Mouse (Mus musculus): ENCODE measurements around the gene Spsb1.

- TF ChIP-seq POLR2A (IDR thresholded peaks at IDR 0.05; ENCODE audit: low read depth, low read length) (no peak), CTCF (conservative IDR thresholded peaks at IDR 0.05 in 1 of 2, IDR thresholded peaks at IDR 0.05 in 1 of 2; ENCODE audit: low read depth in 2 of 2, low read length in 2 of 2) (no peak), JUN (IDR thresholded peaks at IDR 0.05; ENCODE audit: insufficient read depth, low read depth, low read length) (no peak), ZNF384 (IDR thresholded peaks at IDR 0.05; ENCODE audit: low read depth, low read length) (no peak)
Observed at GRCm38 (mm10) chr4:149948119-149948518, 6.7 kb downstream of the Spsb1 start.
